ENCODE assay signal across 28 mouse cellular contexts in the genomic region with DNA sequence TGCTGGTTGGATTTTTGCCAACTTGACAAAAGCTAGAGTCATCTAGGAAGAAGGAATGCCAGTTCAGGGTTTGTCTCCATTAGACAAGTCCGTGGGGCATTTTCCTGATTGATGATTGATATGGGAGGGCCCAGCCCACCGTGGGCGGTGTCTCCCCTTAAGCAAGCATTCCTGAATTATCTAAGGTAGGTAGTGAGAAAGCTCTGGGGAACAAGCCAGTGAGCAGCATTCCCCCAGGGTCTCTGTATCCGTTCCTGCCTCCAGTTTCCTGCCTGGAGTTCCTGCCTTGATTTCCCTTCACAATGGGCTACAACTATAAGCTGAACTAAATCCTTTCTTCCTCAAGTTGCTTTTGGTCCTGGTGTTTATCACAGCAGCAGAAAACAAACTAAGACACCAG. TPM values are rescaled to one million over a fixed set of nuclear protein-coding genes. Genes with fewer than 3 reads are reported as not detected.
DNase-seq lines count a peak whose midpoint lies in the region; ATAC-seq lines count a peak whose summit lies in the region.
"Had no signal": no experiment of that assay in that cellular context is flagged by ENCODE, and none has a peak within 500 bp of the region (broad histone marks: within the 10 kb centered on the region; RNA-seq: fewer than 3 reads in every experiment).

No protein-coding gene starts in this region.

- peak; percentile 50 for DNase-seq in embryonic facial prominence, embryonic 14.5 days (ENCODE audit: low spot score)
- no peak for DNase-seq in embryonic facial prominence, embryonic 10.5 days (ENCODE audit: low spot score)
- peak; percentile 2 for DNase-seq in midbrain, embryonic 11.5 days (ENCODE audit: low spot score, missing footprints)
- peak; percentile 59 for DNase-seq in ZHBTc4 (ENCODE audit: low read depth, low spot score)
- no peak for DNase-seq in layer of hippocampus, postnatal 36 days
- DNase-seq in kidney, adult 11 months, result no peak
- DNase-seq: adrenal gland, adult 2 months; adrenal gland, postnatal 14 days; B cell, adult 2 months; cerebellum, adult 11 months; cerebellum, adult 2 months; cerebellum, adult 9-11 months; cerebellum, postnatal 25 days; gastrocnemius, postnatal 25 days; heart, adult 2 months; heart, postnatal 14 days; heart, postnatal 4 days had no signal

- H3K27ac ChIP-seq in embryonic facial prominence, embryonic 14.5 days (replicated peaks; ENCODE audit: low read depth, low read length), result no peak overlapping the region
- H3K27ac ChIP-seq in embryonic facial prominence, embryonic 10.5 days (replicated peaks), result no peak overlapping the region
- H3K27ac ChIP-seq in midbrain, embryonic 11.5 days (ENCODE audit: low read depth, low read length), result no peak overlapping the region
- H3K27ac ChIP-seq in midbrain, embryonic 13.5 days, result no peak overlapping the region
- H3K27ac ChIP-seq: embryonic facial prominence, embryonic 13.5 days; forebrain, embryonic 12.5 days; forebrain, embryonic 15.5 days; heart, adult 2 months; heart, embryonic 10.5 days; heart, embryonic 13.5 days; hindbrain, embryonic 14.5 days; hindbrain, postnatal 0 days had no signal

- WGBS in embryonic facial prominence, embryonic 14.5 days, result 51% methylated on average over 4 of the region's 4 CpGs
- 88% methylated on average over 4 of the region's 4 CpGs for WGBS in embryonic facial prominence, embryonic 10.5 days
- 82% methylated on average over 4 of the region's 4 CpGs for WGBS in midbrain, embryonic 11.5 days
- 81% methylated on average over 4 of the region's 4 CpGs for WGBS in midbrain, embryonic 13.5 days

- peaks cover 8% of the 10 kb centered on the region for H3K27me3 ChIP-seq in embryonic facial prominence, embryonic 14.5 days (replicated peaks; ENCODE audit: control insufficient read depth, insufficient read depth, low read length)
- peaks cover 32% of the 10 kb centered on the region for H3K27me3 ChIP-seq in embryonic facial prominence, embryonic 10.5 days (replicated peaks; ENCODE audit: low read depth, poor library complexity, severe bottlenecking)
- peaks cover 7% of the 10 kb centered on the region; the same call in 1 of the 2 replicates for H3K27me3 ChIP-seq in midbrain, embryonic 11.5 days (ENCODE audit: control insufficient read depth, insufficient read depth, low read length)
- H3K27me3 ChIP-seq in midbrain, embryonic 13.5 days, result peaks cover 11% of the 10 kb centered on the region
- H3K27me3 ChIP-seq: forebrain, embryonic 15.5 days had no signal

- no peak for ATAC-seq in embryonic facial prominence, embryonic 14.5 days (ENCODE audit: low read depth)
- ATAC-seq in midbrain, embryonic 11.5 days (ENCODE audit: low FRiP score), result no peak
- ATAC-seq in midbrain, embryonic 13.5 days, result no peak
- ATAC-seq: forebrain, embryonic 15.5 days; hindbrain, postnatal 0 days; inflammation-experienced regulatory T-cells, adult 6 months had no signal

- no peak overlapping the region for H3K9ac ChIP-seq in embryonic facial prominence, embryonic 14.5 days (ENCODE audit: low read depth, low read length)
- H3K9ac ChIP-seq in midbrain, embryonic 11.5 days (ENCODE audit: low read length), result no peak overlapping the region
- H3K9ac ChIP-seq in midbrain, embryonic 13.5 days (replicated peaks), result no peak overlapping the region
- H3K9ac ChIP-seq: embryonic facial prominence, embryonic 13.5 days; forebrain, embryonic 12.5 days; forebrain, embryonic 15.5 days; heart, embryonic 13.5 days; hindbrain, embryonic 14.5 days had no signal

- no peaks in the 10 kb centered on the region for H3K9me3 ChIP-seq in embryonic facial prominence, embryonic 14.5 days (ENCODE audit: control insufficient read depth, low read length)
- no peaks in the 10 kb centered on the region for H3K9me3 ChIP-seq in embryonic facial prominence, embryonic 10.5 days
- H3K9me3 ChIP-seq in midbrain, embryonic 11.5 days (ENCODE audit: control insufficient read depth, low read length), result no peaks in the 10 kb centered on the region
- H3K9me3 ChIP-seq in midbrain, embryonic 13.5 days, result no peaks in the 10 kb centered on the region
- H3K9me3 ChIP-seq: embryonic facial prominence, embryonic 13.5 days; forebrain, embryonic 12.5 days; forebrain, embryonic 15.5 days; heart, embryonic 10.5 days; heart, embryonic 13.5 days had no signal

- H3K4me2 ChIP-seq in embryonic facial prominence, embryonic 14.5 days (ENCODE audit: low read depth, low read length), result no peak overlapping the region
- no peak overlapping the region for H3K4me2 ChIP-seq in midbrain, embryonic 11.5 days
- no peak overlapping the region for H3K4me2 ChIP-seq in midbrain, embryonic 13.5 days (replicated peaks)
- H3K4me2 ChIP-seq: embryonic facial prominence, embryonic 13.5 days; forebrain, embryonic 12.5 days; forebrain, embryonic 15.5 days; heart, embryonic 13.5 days; hindbrain, embryonic 14.5 days had no signal

- H3K4me1 ChIP-seq in embryonic facial prominence, embryonic 14.5 days (ENCODE audit: control insufficient read depth, insufficient read depth, low read length), result peaks cover 9% of the 10 kb centered on the region; the same call in 1 of the 2 replicates
- peaks cover 17% of the 10 kb centered on the region for H3K4me1 ChIP-seq in embryonic facial prominence, embryonic 10.5 days
- H3K4me1 ChIP-seq in midbrain, embryonic 11.5 days (ENCODE audit: control insufficient read depth, insufficient read depth, low read length), result peaks cover 11% of the 10 kb centered on the region; the same call in 1 of the 2 replicates
- H3K4me1 ChIP-seq in midbrain, embryonic 13.5 days (replicated peaks), result peaks cover 15% of the 10 kb centered on the region

- H3K36me3 ChIP-seq in embryonic facial prominence, embryonic 14.5 days (ENCODE audit: control insufficient read depth, insufficient read depth, low read length), result no peaks in the 10 kb centered on the region
- no peaks in the 10 kb centered on the region for H3K36me3 ChIP-seq in embryonic facial prominence, embryonic 10.5 days (replicated peaks)
- no peaks in the 10 kb centered on the region for H3K36me3 ChIP-seq in midbrain, embryonic 11.5 days (ENCODE audit: control insufficient read depth, insufficient read depth, low read length)
- no peaks in the 10 kb centered on the region for H3K36me3 ChIP-seq in midbrain, embryonic 13.5 days
- H3K36me3 ChIP-seq: embryonic facial prominence, embryonic 13.5 days; forebrain, embryonic 12.5 days; forebrain, embryonic 15.5 days; heart, embryonic 10.5 days; heart, embryonic 13.5 days had no signal

- H3K4me3 ChIP-seq in embryonic facial prominence, embryonic 14.5 days (ENCODE audit: low read depth, low read length), result no peak overlapping the region
- no peak overlapping the region for H3K4me3 ChIP-seq in embryonic facial prominence, embryonic 10.5 days
- H3K4me3 ChIP-seq in midbrain, embryonic 11.5 days (ENCODE audit: low read depth, low read length), result no peak overlapping the region
- no peak overlapping the region for H3K4me3 ChIP-seq in midbrain, embryonic 13.5 days (replicated peaks)
- H3K4me3 ChIP-seq: embryonic facial prominence, embryonic 13.5 days; forebrain, embryonic 12.5 days; forebrain, embryonic 15.5 days; heart, adult 2 months; heart, embryonic 10.5 days; heart, embryonic 13.5 days had no signal

RNA-seq across cellular contexts. Expression of a gene that starts 3.1 kb away (rescaled TPM):
- 7.3 and 8.8 TPM in 2 replicates for polyA plus RNA-seq in embryonic facial prominence, embryonic 14.5 days (2014; fragmentation: Nextera tagmentation; extraction: Ambion mirVana)
- 1.9 and 2.6 TPM in 2 replicates for polyA plus RNA-seq in embryonic facial prominence, embryonic 10.5 days (2016; fragmentation: Nextera tagmentation; extraction: Ambion mirVana)
- polyA plus RNA-seq in midbrain, embryonic 11.5 days (2014; fragmentation: Nextera tagmentation; extraction: Ambion mirVana), result 4.7 TPM in 2 replicates
- polyA plus RNA-seq in midbrain, embryonic 13.5 days (2015; fragmentation: Nextera tagmentation; extraction: Ambion mirVana), result 4.0 and 5.1 TPM in 2 replicates
- 10 to 100 TPM; 91.2 to 97.8 TPM for total RNA-seq in layer of hippocampus, postnatal 36 days (2021)
- total RNA-seq: common myeloid progenitor, adult 5-6 weeks; MEL had no signal

Comparison
In these comparisons a context has a peak if more than half of its experiments do, and no peak if none do; other contexts are left out.
1. DNase-seq: peak in embryonic facial prominence, embryonic 14.5 days (single experiment), midbrain, embryonic 11.5 days (single experiment) and ZHBTc4 (single experiment); none in embryonic facial prominence, embryonic 10.5 days (single experiment), layer of hippocampus, postnatal 36 days (0 of 2) and kidney, adult 11 months (single experiment).